Mouse (Mus musculus) ES-CJ7 (cell line): ENCODE measurements around the gene Adam11.

Experiments used
- DNase-seq: peaks from one replicate; pipeline ENCODE4 v3.0.0; 2011; ENCODE audit warnings: low read depth, low spot score

Adam11 gene

DNA sequence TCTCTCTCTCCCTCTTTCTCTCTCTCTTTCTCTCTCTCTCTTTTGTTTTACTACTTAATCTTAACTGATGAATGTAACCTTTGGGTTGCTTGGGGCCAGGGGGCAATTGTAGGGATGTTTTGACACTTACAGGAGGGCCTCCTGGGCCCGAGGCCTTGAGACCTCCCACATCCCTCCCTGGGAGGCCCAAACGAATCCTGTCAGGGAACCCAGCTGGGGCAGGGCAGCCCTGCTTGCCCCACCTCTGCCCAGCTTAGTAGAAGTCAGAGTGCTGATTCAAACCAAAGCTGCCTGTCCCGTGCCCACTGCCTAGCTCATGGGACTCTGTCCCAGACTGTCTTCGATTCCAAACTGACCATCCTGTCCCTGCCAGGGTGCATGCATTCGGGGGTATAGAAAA lies 17.4 kb downstream of the Adam11 start:
- DNase-seq = no peak

DNA sequence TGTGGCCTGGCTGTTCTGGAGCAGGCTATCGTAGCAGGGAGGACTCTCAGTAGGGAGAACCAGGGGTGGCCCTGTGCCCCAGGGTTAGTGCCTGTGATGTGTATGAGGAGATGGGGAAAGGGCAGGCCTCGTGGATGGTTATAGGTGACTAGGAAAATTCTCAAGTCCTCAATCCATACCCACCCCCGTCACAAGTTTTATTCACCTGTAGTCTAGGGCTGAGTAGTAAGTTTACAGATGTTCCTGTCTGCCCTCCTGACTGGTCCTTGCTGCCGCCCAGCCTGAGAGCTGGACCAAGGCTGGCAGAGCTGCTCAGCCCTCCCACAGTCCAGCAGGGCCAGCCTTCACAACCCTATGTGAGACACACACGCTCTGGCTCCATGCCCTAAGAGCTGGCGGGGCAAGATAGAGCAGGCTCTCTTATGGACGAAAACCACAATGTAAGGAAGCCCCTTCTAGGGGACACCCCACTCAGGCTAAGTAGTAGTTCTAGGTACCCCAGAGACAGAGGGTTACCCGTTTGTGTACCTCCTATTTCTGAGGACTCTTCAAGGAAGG lies 17.9 kb downstream of the Adam11 start:
- no peak for DNase-seq

DNA sequence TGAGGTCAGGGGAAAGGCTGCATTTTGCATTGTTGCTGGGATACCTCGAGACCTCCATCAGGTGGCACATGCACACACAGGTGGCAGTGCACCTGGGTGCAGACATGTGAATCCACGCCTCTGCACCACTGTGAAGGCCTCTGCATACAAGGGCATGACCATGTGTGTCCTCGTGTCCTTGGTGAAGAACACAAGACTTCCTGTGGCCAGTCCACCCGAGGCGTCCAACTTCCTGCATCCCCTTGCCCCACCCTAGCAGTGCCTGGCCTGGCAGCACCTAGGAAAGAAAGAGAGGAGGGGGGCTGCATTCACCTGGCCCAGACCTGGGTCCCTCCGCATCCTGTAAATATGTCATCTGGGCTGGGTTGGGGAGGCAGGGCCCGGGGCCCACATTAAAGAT lies 18.6 kb downstream of the Adam11 start:
- DNase-seq = no peak

DNA sequence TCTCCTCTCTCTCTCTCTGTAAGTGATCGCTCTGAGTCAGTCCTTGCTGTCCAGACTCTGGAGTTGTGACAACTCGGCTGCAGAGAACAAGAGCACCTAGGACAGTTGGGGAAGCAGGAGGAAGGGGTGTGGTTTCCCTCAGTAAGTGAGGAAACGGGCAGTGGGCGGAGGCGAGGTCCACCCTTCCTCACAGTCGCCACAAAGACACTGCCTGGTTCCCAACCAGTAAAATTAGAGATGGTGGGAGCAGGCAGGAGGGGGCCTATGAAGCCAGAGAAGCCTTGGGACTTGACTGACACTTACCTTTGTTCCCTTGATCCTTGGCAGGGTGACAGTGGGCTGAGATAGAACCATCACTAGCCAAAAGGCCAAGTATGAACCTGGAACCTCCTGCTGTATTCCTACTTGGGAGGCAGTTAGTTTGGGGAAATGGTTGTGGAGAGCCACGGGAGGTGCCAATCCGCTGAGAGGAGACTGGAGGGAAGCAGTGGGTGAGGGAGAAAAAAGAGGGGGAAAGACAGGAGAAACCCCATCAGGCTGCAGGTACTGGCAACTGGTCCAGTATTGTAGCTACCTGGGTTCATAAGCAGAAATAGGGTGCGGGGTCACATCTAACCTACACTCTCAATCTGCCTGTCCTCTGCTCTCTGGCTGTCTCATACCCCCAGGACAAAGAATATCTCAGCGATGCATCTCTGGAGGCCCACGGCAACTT lies 19.2 kb downstream of the Adam11 start:
- no peak for DNase-seq

DNA sequence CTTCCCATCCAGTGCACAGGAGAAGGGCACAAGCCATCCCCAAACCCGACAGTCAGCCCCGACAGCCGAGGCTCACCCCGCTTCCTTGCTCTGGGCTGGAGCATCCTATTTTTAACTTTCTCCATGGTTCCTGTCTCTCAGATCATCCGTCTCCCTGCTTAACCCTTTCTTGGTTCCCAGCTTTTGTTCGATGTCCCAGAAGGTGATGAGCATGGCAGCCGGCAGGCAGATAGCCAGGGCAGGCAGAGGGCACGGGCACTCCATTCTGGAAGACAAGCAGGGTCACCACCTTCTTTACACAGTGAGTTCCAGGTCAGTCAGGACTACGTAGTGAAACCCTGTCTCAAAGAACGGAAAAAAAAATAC lies 19.7 kb downstream of the Adam11 start:
- DNase-seq = no peak

DNA sequence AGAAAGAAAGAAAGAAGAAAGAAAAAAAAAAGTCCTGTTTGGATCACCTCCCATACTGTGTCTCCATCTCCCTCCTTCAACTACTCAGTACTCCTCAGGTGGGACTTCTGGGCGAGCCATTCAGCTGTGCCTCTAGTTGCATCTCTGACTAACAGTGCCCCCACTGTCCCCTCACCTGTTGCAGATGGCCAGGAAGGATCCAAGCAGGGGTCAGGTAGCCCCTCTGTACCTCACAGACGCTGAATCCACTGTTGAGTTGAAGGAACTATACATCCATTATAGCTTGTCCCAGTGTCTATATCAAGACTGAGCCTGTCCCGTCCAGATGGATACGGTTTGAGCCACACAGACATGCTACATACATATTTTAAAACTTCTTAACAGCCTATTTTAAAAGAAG lies 20.3 kb downstream of the Adam11 start:
- no peak for DNase-seq

DNA sequence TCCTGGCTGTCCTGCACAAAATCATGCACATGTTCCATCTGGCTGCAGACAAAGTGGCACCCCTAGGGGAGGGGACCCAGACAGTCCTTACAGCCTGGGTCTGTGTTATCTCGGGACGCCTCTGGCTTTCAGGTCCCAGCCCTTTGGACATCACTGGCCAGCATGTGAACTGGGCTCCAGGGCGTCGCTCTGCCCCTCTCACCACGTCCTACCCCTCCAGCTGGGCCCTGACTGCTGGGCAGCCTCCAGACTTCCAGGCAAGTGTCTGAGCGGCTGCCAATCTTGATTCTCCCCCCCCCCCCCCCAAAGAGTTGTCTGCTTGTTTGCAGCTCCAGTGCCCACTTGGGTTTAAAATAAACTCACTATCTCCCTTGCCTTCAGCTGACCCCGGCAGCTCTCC lies 22.2 kb downstream of the Adam11 start:
- no peak for DNase-seq

DNA sequence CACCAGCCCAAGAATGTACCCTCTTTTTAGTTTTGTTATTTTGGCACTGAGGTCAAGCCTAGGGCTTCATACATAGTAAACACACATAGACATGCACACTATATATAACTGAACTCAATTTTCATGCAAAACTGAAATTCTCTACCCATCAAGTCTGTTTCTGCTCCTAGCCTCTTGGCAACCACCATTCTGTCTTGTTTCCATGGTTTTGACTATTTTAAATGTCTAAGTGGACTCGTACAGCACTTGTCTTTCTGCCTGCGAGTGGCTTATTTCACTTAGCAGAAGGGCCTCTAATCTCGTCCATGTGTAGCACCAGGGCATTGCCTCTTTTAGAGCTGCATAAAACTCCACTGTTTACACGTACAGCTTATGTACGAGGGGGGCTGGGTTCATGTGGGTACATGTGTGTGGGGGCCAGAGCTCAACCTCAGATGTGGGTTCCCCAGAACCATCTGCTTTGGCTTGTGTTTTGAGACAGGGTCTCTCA lies 26.5 kb downstream of the Adam11 start:
- no peak for DNase-seq

DNA sequence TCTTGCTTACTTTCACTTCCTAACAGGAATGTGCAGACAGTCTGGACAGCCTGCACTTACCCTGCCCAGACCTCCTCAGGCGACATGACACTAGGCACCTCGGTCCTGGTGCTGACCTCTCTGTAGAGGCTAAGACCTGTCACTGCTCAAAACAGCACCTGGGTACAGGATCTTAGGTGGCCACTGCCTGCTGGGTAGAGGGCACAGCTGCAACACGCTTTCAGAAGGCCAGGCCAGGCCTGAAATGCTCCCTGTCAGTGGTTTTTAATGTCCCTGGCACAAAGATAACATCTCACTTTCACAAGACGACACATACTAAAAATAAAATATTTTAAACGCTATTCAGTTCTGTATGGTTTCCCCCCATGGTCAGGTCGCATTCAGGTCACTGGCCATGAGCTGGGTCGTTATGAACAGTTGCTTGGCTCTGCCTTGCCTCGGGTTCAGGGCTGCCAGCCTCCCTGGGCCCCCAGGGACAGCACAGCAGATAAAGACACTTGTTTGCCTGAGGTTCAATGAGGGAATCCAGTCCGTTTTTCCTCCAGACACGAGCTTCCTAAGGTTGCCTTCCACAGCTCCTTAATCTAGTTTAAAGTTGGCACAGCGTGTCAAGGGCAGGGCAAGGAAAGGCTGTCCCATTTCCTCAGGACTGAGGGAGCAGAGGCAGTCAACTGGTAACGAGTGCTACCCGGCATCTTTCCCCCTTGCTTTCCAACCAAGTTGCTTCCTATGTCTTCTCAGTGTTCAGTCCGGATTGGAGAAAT lies 30.6 kb downstream of the Adam11 start:
- DNase-seq = no peak

DNA sequence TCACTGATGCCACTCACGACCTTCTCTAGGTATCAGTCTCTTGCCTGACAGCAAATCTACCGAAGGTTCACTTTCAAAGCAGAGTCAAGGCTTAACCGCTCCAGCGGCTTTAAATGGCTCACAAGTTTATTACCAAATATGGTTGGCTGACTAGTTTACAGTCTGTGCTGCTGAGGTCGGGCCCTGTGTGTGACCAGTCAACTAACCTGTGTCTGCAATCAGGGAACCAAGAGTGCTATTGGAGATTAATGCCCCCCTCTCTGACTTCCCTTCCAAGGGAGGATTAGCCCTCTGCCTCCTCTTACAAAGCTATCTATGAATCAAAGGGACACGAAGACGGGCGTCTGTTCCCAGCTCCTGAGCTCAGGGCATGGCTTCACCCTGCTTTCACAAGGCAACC lies 32.9 kb downstream of the Adam11 start:
- DNase-seq = no peak

DNA sequence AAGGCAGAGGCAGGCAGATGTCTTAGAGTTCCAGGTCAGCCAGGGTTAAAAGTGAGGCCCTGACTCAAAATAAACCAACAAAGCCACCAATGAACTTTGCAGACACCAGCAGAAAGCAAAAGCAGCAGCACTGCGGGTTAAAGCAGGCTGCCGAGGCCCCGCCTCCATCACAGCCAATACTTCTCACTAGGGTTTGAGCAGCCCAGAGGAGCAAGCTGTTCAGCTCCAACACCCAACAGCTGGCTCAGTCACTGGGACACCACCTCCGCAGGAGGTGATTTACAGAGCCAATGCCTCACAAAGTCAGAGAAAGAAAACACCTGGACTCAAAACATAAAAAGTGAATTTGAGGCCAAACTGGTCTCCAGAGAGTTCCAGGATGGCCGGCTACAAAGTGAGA lies 42.2 kb downstream of the Adam11 start:
- DNase-seq = no peak

DNA sequence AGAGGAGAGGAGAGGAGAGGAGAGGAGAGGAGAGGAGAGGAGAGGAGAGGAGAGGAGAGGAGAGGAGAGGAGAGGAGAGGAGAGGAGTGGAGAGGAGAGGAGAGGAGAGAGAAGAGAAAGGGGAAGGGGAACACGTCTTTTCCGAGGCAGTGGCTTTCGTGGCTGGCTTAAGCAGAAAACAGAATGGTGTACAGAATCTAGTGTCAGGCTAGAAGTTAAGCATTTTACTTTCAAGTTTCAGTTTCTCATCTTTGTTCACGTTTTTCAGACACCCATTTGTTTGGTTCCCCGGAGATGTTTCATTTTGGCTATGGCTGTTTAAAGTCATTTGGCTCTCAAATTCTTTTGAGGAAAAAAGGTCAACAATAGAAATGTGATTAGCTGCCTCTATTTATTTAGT lies 47.0 kb downstream of the Adam11 start:
- no peak for DNase-seq

DNA sequence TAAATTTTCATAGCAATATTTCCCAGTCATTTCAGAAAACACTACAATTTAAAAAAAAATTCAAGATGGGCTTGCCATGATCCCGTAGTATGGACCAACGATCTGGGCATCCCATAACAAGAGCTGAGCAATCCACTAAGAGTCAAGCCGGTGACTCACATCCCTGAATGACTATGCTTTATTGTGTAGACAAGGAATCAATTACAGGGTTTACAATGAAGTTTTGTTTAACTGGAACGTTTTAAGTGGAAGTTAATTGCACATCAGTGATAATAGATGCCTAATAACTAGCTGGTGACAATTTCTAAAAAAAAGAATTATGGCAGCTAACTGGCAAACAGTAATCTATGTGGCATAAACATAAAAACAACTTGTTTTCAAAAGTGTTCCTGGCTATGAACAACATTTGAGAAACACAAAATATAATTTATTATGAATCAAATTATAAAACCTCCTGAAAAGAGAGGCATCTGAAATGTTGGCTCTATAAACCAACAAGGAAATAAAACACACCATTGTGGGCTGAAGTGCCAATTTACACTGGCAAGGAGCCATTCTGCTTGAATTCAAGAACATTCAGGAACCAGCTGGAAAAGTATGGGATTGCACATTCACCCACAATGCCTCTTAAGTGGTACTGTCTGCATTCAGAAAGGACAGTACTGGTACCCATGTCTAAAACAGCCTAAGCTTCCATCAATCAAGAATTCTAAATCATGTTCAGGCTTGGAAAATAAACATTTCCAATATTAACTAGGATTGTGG lies 49.7 kb downstream of the Adam11 start:
- DNase-seq = no peak

DNA sequence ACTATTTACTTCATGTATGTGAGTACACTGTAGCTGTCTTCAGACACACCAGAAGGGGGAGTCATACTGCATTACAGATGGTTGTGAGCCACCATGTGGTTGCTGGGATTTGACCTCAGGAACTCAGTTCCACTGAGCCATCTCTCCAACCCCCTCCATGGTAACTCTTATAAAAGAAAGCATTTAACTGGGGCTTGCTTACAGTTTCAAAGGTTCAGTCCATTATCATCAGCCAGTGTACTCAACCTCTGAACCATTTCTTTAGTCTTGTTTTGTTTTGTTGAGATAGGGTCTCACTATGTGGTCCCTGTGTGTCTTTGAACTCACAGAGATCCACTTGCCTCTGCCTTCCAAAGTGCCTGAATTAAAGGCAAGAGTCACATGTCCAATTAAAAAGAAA lies 53.6 kb downstream of the Adam11 start:
- DNase-seq = peak; percentile 65

DNA sequence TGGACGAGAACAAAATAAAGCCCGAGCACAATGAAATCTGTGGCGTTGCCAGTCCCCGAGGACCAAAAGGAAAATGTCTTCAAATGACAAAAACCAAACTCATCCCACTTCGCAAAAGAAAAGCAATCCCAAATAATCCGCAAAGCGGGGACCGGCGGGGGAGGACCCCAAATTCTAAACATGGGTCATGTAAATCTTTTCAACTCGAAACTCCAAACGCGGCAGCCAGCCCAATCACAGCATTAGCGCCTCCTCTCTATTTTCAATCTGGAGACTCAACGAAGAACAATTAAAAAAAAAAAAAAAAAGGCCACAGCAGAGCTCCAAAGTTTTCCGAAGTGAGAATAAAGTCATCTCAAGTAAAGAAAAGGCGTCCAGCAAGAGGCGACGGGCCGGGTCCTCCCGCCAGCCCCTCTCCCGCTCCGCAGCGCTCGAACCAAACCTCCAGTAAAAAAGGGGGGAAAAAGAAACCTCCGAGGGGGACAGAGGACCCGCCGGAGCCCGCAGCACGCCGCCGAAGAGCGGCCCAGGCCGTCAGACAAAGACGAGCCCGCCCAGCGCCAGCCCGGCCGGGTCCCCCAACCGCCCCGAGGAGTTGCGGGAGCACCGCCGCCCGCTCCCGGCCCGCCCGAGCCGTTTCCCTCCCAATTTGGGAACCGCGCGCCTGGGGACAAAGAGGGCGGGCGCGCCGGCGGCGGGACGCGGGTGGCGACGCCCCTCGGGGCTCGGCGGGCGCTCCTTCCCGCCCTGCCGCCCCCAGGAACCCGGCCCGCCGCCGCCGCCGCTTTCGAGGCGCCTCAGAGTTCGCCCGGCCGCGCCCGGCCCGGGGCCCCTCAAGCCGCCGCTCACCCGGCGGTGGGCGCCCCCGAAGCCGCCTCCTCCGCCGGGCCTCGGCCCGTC lies 57.1 kb downstream of the Adam11 start:
- no peak for DNase-seq

DNA sequence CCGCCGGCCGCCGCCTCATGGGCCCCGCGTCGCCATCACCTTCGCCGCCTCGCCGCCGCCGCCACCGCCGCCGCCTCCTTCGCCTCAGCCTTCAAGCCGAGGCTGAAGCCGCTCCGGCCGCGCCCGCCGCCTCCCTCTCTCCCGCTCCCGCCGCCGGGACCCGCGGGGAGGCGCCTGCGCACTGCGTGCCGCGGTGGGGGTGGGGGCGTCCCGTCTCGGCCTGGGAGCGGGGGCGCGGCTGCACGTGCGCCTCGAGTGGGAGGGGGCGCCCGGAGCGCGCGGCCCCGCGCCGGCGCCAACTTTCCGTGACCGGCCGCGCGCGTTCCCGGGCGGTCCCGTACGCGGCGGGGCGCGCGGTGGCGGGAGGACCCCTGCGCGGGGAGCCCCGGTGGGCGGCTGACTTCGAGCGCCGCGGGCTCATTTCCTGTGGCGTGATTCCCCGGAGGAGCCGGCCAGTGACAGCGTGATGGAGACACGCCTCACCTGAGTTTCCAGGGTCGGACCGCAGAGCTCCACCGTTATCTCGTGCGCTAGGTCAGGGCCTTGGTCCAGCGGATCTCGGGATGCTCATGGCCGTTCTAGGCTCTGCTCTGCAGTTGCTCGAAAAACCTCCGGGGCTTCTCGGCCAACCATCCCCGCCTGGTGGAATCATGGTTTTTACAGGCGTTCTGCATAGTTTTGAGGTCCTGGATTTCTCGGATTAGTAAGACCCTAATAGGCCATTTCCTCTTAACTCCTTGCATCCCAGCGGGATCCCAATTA lies 58.0 kb downstream of the Adam11 start, which contains the start of gene Gjc1:
Gene Gjc1 (minus strand): TSS at position 680 of the 762 bp plus-strand sequence.
- peak; percentile 97 for DNase-seq

DNA sequence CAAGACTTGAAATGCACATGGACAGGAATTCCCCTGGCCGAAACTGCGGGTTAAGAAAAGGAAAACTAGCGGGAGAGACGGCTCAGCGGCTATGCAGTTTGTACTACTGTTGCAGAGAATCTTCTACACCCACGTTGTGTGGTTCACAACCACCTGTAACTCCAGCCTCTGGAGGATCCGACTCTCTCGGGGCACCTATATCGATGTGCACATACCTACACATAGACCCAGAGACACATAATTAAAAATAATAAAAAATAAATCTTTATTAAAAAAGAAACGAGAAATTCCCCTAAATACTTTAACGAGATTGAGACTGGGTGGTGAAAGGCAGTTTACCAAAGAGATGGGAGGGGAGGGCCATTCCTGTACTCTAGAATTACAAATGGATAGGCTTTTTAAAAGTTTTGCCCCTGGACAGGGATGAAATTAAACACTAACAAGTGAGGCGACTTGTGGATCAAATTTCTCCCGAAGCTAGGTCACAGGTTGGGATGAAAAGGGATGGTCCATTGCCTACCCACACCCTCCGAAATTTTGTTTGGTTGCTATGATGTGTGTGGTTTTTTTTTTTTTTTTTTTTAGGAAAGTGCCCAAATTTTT lies 58.6 kb downstream of the Adam11 start:
- peak; percentile 48 for DNase-seq

DNA sequence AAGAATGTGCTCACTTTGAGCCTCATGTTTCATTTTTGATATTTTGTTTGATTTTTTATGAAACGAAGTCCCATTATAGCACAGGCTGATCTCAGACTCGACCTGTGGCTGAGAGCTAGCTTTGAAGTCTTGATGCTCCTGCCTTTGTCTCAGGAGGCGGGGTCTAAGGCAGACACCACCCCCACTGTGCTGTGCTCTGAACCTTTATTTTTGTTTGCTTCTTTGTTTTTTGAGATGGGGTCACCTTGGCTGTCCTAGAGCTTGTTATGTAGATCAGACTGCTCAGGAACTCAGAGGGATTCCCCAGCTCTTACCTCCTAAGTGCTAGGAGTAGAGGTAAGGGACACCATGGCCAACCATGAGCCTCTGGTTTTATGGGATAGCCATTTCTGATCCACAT lies 59.2 kb downstream of the Adam11 start:
- DNase-seq = peak; percentile 99

DNA sequence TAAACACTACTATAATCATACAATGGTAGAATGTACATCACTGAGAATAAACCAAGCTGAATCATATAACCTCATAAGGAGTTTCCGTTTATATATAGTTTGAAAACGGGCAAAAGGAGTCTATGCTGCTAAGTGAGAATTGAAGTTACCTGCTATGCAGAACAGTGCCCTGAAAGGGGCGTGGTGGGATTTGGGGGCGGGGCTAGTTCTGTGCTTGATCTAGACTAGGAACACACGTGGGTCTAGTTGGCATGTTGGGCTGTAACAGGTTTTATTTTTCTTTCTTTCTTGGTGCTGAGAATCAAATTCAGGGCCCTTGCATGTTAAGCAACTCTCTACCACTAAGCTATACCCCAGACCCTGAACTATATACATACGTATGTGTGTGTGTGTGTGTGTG lies 60.0 kb downstream of the Adam11 start:
- peak; percentile 84 for DNase-seq

DNA sequence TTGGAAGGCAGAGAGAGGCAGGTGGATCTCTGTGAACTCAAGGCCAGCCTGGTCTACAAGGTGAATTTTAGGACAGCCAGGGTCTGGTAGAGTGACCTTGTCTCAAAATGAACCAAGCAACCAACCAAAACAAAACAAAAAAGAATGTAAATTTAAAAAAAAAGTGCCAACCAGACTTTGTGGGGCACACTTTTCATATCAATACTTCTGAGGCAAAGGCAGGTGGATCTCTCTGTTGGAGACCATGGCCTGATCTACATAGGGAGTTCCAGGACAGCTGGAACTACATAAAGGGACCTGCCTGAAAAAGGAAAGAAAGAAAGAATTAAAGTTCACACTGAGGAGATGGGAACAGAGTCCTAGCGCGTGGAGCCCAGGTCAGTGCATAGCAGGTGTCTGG lies 65.2 kb downstream of the Adam11 start:
- DNase-seq = peak; percentile 81
